Mouse (Mus musculus) liver, adult (tissue): ENCODE results near the gene Tmc8.

Experiments used
- GATA4 ChIP-seq: IDR thresholded peaks from 2 replicates; pipeline ENCODE4 v1.6.1; 2014; ENCODE audit warnings: mild to moderate bottlenecking, low read length; ENCODE audit not compliant: insufficient replicate concordance

Tmc8 gene

GRCm38 (mm10) chr11:117780582-117781111 is 1.2 kb upstream of the Tmc8 start:
- TF ChIP-seq GATA4: no peak; the same call in 1 of the 2 replicates

GRCm38 (mm10) chr11:117781199-117781821 is 566 bp upstream of the Tmc8 start:
- no peak for TF ChIP-seq GATA4

GRCm38 (mm10) chr11:117782705-117783034 is 794 bp downstream of the Tmc8 start:
- TF ChIP-seq GATA4: no peak

GRCm38 (mm10) chr11:117783089-117783488 is 1.2 kb downstream of the Tmc8 start:
- TF ChIP-seq GATA4: no peak

- no peak for TF ChIP-seq GATA4
Measured at GRCm38 (mm10) chr11:117783683-117784309, 1.9 kb downstream of the Tmc8 start.

- TF ChIP-seq GATA4: no peak
Measured at GRCm38 (mm10) chr11:117786294-117786693, 4.4 kb downstream of the Tmc8 start.

- TF ChIP-seq GATA4: no peak
Measured at GRCm38 (mm10) chr11:117790286-117790685, 8.4 kb downstream of the Tmc8 start.

- TF ChIP-seq GATA4: no peak
Measured at GRCm38 (mm10) chr11:117790703-117791440, 9.0 kb downstream of the Tmc8 start.

- no peak for TF ChIP-seq GATA4
Measured at GRCm38 (mm10) chr11:117791441-117791761, 9.5 kb downstream of the Tmc8 start.

- TF ChIP-seq GATA4: no peak
Measured at GRCm38 (mm10) chr11:117792281-117792888, 10.5 kb downstream of the Tmc8 start.

- no peak for TF ChIP-seq GATA4
Measured at GRCm38 (mm10) chr11:117794035-117794551, 12.2 kb downstream of the Tmc8 start.

GRCm38 (mm10) chr11:117796954-117797353 is 15.1 kb downstream of the Tmc8 start:
- no peak for TF ChIP-seq GATA4

- TF ChIP-seq GATA4: no peak
Measured at GRCm38 (mm10) chr11:117797511-117798159, 15.8 kb downstream of the Tmc8 start, which contains the start of gene 6030468B19Rik. 6030468B19Rik (plus strand) TSS chr11:117797660.

GRCm38 (mm10) chr11:117798160-117798541 is 16.3 kb downstream of the Tmc8 start:
- TF ChIP-seq GATA4: no peak

- TF ChIP-seq GATA4: no peak
Measured at GRCm38 (mm10) chr11:117799174-117799573, 17.3 kb downstream of the Tmc8 start.
